Mouse (Mus musculus): ENCODE measurements around the gene Camk2b.
"Not testable (repeated sequence)": the region's sequence is repeated elsewhere in the genome, so short reads cannot be mapped to it uniquely, and the experiment has no call there.

Gene Camk2b

GRCm38 (mm10) chr11:6066176-6066575 is at the start of gene Camk2b:
Gene Camk2b (minus strand): TSS chr11:6066362.
- no peak for DNase-seq

- no peak for DNase-seq
These were observed 45.7 kb upstream of the Camk2b start for GRCm38 (mm10) chr11:6111734-6112484.

GRCm38 (mm10) chr11:6109990-6110389 is 43.8 kb upstream of the Camk2b start:
- no peak for DNase-seq

- no peak for DNase-seq
These were observed 42.1 kb upstream of the Camk2b start for GRCm38 (mm10) chr11:6108296-6108695.

- DNase-seq: no peak
These were observed 41.6 kb upstream of the Camk2b start for GRCm38 (mm10) chr11:6107722-6108121.

GRCm38 (mm10) chr11:6104734-6105133 is 38.6 kb upstream of the Camk2b start:
- no peak for DNase-seq

- DNase-seq: not testable (repeated sequence)
These were observed 30.5 kb upstream of the Camk2b start for GRCm38 (mm10) chr11:6096637-6097036.

- DNase-seq: peak; percentile 67
These were observed 20.8 kb upstream of the Camk2b start for GRCm38 (mm10) chr11:6086991-6087390.

- DNase-seq: no peak
These were observed 12.6 kb upstream of the Camk2b start for GRCm38 (mm10) chr11:6078737-6079136.

- no peak for DNase-seq
These were observed 9.5 kb upstream of the Camk2b start for GRCm38 (mm10) chr11:6075618-6076066.

- no peak for DNase-seq
These were observed 2.2 kb upstream of the Camk2b start for GRCm38 (mm10) chr11:6068181-6068957.

- DNase-seq: no peak
These were observed 998 bp upstream of the Camk2b start for GRCm38 (mm10) chr11:6067160-6067559.

- DNase-seq: peak; percentile 77
These were observed 526 bp downstream of the Camk2b start for GRCm38 (mm10) chr11:6065551-6066121.

- DNase-seq: peak; percentile 48
These were observed 1.1 kb downstream of the Camk2b start for GRCm38 (mm10) chr11:6065046-6065521.

- peak; percentile 59 for DNase-seq
These were observed 1.7 kb downstream of the Camk2b start for GRCm38 (mm10) chr11:6064215-6065045.

- DNase-seq: no peak
These were observed 2.5 kb downstream of the Camk2b start for GRCm38 (mm10) chr11:6063501-6064214.

- no peak for DNase-seq
These were observed 3.1 kb downstream of the Camk2b start for GRCm38 (mm10) chr11:6063065-6063464.

GRCm38 (mm10) chr11:6062329-6062728 is 3.8 kb downstream of the Camk2b start:
- no peak for DNase-seq

- DNase-seq: no peak
These were observed 4.3 kb downstream of the Camk2b start for GRCm38 (mm10) chr11:6061891-6062290.

- DNase-seq: no peak
These were observed 7.0 kb downstream of the Camk2b start for GRCm38 (mm10) chr11:6059162-6059561.

GRCm38 (mm10) chr11:6053386-6053785 is 12.8 kb downstream of the Camk2b start:
- DNase-seq: no peak

GRCm38 (mm10) chr11:6050066-6050560 is 16.0 kb downstream of the Camk2b start:
- DNase-seq: no peak

Measured in right cerebral cortex, postnatal 14 days (tissue).